Mouse (Mus musculus): Measurements from ENCODE around the gene Immp2l.

Gene Immp2l

GRCm38 (mm10) chr12:41417961-41418360 is 394.1 kb downstream of the Immp2l start:
- no peak for DNase-seq (ENCODE audit: low read depth in 1 of 2, low spot score in 2 of 2)

- no peak for DNase-seq (ENCODE audit: low read depth in 1 of 2, low spot score in 2 of 2)
These were observed 401.3 kb downstream of the Immp2l start for GRCm38 (mm10) chr12:41425101-41425679.

- no peak for DNase-seq (ENCODE audit: low read depth in 1 of 2, low spot score in 2 of 2)
These were observed 403.6 kb downstream of the Immp2l start for GRCm38 (mm10) chr12:41427464-41427863.

GRCm38 (mm10) chr12:41428806-41429205 is 404.9 kb downstream of the Immp2l start:
- no peak for DNase-seq (ENCODE audit: low read depth in 1 of 2, low spot score in 2 of 2)

- DNase-seq (ENCODE audit: low read depth in 1 of 2, low spot score in 2 of 2), result no peak
These were observed 412.5 kb downstream of the Immp2l start for GRCm38 (mm10) chr12:41436206-41436985.

- no peak for DNase-seq (ENCODE audit: low read depth in 1 of 2, low spot score in 2 of 2)
These were observed 414.6 kb downstream of the Immp2l start for GRCm38 (mm10) chr12:41438446-41438845.

- DNase-seq (ENCODE audit: low read depth in 1 of 2, low spot score in 2 of 2), result no peak
These were observed 444.6 kb downstream of the Immp2l start for GRCm38 (mm10) chr12:41468374-41468991.

GRCm38 (mm10) chr12:41469096-41469801 is 445.4 kb downstream of the Immp2l start:
- DNase-seq (ENCODE audit: low read depth in 1 of 2, low spot score in 2 of 2), result no peak

- no peak for DNase-seq (ENCODE audit: low read depth in 1 of 2, low spot score in 2 of 2)
These were observed 457.6 kb downstream of the Immp2l start for GRCm38 (mm10) chr12:41481486-41481885.

GRCm38 (mm10) chr12:41483091-41483592 is 459.3 kb downstream of the Immp2l start:
- DNase-seq (ENCODE audit: low read depth in 1 of 2, low spot score in 2 of 2), result no peak

- no peak for DNase-seq (ENCODE audit: low read depth in 1 of 2, low spot score in 2 of 2)
These were observed 459.9 kb downstream of the Immp2l start for GRCm38 (mm10) chr12:41483593-41484451.

- no peak for DNase-seq (ENCODE audit: low read depth in 1 of 2, low spot score in 2 of 2)
These were observed 461.0 kb downstream of the Immp2l start for GRCm38 (mm10) chr12:41484689-41485511.

GRCm38 (mm10) chr12:41485512-41486215 is 461.8 kb downstream of the Immp2l start:
- no peak for DNase-seq (ENCODE audit: low read depth in 1 of 2, low spot score in 2 of 2)

- no peak for DNase-seq (ENCODE audit: low read depth in 1 of 2, low spot score in 2 of 2)
These were observed 462.4 kb downstream of the Immp2l start, which contains the start of gene Lrrn3 for GRCm38 (mm10) chr12:41486331-41486730. TSS of gene Lrrn3 (minus strand) at chr12:41486431.

GRCm38 (mm10) chr12:41487005-41487404 is 463.1 kb downstream of the Immp2l start:
- DNase-seq (ENCODE audit: low read depth in 1 of 2, low spot score in 2 of 2), result no peak

GRCm38 (mm10) chr12:41494620-41495019 is 470.7 kb downstream of the Immp2l start:
- no peak for DNase-seq (ENCODE audit: low read depth in 1 of 2, low spot score in 2 of 2)

GRCm38 (mm10) chr12:41500049-41500820 is 476.3 kb downstream of the Immp2l start:
- no peak for DNase-seq (ENCODE audit: low read depth in 1 of 2, low spot score in 2 of 2)

- DNase-seq (ENCODE audit: low read depth in 1 of 2, low spot score in 2 of 2), result no peak
These were observed 484.7 kb downstream of the Immp2l start for GRCm38 (mm10) chr12:41508610-41509009.

All from monocyte, adult 2 months (primary cell).